Mouse (Mus musculus) ovary, postnatal 14 days (tissue): ENCODE data around the gene Dcbld1.
"Not testable (repeated sequence)": the region's sequence is repeated elsewhere in the genome, so short reads cannot be mapped to it uniquely, and the experiment has no call there.

Experiments
- DNase-seq: peaks from one replicate; pipeline ENCODE4 v3.0.0; 2022; ENCODE audit warnings: low spot score

Gene Dcbld1

GRCm38 (mm10) chr10:52260209-52260608 is 26.8 kb downstream of the Dcbld1 start:
- no peak for DNase-seq

GRCm38 (mm10) chr10:52264162-52264561 is 30.7 kb downstream of the Dcbld1 start:
- DNase-seq = no peak

- no peak for DNase-seq
Measured at GRCm38 (mm10) chr10:52268879-52269278, 35.5 kb downstream of the Dcbld1 start.

GRCm38 (mm10) chr10:52271385-52271784 is 38.0 kb downstream of the Dcbld1 start:
- no peak for DNase-seq

DNA sequence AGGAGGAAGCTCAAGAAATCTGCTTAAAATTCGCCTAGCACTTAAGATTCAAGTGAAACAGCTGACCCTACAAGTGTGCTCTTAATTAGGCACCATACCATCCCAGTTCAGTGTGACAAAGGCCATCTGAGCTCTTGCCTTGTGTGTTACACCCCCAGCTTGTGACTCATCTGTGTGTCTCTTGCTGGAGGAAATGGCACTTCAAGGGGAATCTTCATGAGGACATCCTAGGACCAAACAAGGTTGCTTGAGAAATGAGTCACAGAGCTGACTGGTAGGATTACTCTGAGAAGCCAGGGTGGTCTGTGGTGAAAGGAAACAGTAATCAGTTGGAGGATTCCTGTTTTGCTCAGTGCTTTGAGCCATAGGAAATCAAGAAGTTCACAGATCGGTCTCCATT is 39.6 kb downstream of the Dcbld1 start:
- DNase-seq = no peak

DNA sequence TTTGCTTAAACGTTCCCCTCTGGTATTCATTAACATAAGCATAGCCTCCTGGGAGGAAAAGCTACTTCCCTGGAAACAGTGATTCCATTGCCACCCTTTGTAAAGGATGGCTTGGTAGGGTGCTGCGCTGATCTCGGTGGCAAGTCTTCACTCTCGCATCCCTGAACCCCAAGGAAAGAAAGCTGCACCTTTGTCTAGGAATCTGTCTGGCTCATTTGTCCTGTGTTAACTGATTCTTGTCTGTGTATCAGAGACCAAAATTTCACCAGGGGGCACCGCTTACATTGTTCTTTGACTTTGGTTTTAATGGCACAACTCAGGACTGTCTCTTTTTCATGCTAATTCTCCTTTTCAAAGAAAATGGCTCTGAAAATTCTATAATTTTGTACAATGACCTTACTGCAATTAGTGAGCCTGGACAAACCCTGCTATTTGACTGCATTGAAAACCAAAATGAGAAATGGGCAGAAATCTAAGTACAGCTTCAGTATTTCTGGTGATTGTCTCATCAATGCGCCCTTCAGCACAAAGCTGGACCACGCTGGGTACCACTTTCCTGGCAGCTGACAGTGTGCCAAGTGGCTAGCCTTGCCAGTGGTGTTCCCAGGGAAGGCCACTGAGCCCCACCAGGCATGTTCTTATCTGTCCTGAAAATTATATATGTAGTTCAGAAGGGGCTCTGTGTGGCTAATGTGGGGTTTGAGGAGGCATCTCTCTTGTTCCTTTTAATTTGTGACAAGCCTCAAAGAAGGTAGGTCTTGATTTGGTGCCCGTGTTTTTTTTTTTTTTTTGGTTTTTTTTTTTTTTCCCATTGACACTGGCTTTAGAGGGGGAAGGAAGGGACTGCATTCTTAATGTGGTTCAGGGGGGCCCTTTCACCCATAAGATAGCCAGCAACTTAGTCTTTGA is 40.8 kb downstream of the Dcbld1 start:
- DNase-seq = no peak

DNA sequence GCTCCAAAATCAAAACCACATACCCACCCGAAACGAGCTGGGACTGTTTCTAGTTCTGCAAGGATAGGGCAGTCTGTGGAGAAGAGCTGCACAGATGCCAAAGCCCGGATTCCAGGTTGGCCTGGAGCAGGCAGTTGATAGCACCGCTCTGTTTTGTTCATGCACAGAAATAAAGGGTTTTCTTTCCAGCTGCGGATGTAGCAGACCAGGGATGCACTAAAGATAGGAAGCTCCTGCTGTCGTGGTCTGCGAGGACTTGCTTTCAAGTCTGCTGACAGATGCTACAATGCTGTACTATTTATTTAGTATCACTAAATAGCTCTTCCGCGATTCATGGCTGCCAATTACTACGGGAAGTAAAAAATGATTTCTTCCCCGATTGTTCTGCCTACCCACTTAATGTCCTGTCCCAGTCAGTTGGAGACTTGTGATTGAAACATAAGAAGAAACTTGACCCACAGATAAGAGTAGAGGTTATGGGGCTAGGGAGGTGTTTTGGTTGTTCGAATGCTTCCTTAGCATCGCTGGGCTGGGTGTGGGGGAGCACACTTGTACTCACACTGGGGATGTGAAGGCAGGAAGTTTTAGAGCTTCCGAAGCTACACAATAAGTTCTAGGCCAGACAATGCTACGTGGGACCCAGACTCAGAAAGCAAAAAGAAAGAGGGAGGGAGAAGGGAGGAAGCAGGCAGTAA is 41.6 kb downstream of the Dcbld1 start:
- no peak for DNase-seq

DNA sequence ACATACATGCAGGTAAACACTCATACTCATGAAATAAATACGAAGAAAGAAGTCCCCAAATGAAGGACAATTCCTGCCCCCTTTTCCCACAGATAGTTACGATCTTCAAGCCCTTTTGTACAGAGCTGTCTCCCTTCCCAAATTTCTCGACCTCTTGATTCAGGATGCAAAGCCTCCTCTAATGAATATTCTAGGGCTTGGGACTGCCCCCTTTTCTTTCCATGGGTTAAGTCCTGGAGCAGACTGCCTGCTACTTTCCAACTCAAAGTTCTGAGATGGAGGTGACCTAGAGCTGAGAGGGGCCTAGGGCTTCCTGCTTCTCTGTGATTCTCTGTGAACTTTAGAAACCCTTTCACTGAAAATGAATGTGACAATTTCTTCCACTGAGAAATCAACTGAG is 43.2 kb downstream of the Dcbld1 start:
- no peak for DNase-seq

GRCm38 (mm10) chr10:52277564-52277963 is 44.1 kb downstream of the Dcbld1 start:
- not testable (repeated sequence) for DNase-seq

DNA sequence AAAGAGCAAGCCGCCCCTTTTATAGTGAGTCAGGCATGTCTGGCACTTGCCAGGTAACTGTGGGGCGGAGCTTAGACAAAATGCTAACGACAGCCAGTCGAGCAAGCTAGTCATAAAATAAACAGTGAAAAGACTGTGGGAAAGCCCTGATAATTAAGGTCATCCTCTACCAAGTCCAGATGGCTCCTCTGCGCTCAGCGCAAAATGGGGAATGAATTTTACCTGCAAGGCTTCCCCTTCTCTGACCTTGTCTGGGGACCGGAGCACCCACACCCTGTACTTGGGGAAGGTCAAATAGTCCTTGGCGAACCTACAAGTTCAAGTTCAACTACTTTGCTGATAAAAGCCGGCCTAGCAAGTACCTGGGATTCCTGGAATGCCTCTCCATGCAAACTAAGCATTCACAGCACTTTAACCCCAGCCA is 44.6 kb downstream of the Dcbld1 start:
- DNase-seq = peak; percentile 5

DNA sequence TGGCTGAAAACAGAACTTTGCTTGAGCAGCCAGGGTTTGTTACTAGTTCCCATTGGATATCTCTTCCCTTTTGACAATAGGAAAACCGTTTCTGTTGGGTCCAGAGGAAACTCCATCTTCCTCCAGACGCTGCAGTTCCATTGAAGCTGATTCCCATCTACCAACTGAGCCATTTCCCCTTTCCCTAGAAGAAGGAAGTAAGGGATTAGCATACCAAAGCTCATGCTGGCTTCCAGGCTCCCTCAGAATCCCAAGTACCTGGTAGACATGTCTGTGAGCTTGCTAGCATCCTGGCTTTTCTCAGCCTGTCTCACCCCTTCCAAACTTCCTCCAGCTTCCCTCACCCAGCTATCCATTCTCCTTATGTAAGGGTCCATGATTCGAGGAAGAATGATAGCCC is 45.4 kb downstream of the Dcbld1 start:
- no peak for DNase-seq

GRCm38 (mm10) chr10:52279876-52280275 is 46.5 kb downstream of the Dcbld1 start:
- no peak for DNase-seq

DNA sequence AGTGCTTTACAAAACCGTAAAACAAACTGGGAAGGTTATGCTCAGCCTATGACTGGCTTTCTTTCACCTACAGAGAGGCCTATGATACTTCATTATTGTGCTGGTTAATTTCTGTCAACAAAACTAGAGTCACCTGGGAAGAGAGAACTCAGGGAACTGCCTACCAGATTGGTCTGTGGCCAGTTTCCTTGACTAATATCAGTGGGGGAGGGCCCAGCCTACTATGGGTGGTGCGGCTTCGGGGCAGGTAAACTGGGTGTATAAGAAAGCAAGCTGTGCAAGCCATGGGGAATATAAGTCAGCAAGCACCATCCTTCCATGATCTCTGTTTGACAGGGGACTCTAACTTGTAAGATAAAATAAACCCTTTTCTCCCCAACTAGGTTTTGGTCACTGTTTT is 47.2 kb downstream of the Dcbld1 start:
- no peak for DNase-seq

- no peak for DNase-seq
Measured at GRCm38 (mm10) chr10:52281337-52281736, 47.9 kb downstream of the Dcbld1 start.

DNA sequence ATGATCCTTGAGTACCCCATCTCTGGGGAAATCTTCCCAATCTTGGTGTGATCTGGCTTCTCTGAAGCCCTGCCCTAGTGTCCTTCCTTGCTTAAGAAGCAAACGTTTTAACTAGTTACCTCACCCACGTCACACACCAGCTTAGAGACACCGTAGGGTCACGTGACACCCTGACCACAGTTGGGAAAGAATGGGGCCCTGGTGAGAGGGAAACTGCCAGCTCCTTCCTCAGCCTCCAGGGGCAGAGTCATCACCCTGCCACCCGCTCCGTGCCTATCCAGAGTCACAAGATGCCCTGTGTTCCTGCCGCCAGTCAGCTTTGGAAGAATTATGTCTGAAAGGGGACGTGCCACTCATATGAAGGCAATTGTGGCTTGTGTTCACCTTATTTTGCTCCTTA is 51.2 kb downstream of the Dcbld1 start:
- no peak for DNase-seq

DNA sequence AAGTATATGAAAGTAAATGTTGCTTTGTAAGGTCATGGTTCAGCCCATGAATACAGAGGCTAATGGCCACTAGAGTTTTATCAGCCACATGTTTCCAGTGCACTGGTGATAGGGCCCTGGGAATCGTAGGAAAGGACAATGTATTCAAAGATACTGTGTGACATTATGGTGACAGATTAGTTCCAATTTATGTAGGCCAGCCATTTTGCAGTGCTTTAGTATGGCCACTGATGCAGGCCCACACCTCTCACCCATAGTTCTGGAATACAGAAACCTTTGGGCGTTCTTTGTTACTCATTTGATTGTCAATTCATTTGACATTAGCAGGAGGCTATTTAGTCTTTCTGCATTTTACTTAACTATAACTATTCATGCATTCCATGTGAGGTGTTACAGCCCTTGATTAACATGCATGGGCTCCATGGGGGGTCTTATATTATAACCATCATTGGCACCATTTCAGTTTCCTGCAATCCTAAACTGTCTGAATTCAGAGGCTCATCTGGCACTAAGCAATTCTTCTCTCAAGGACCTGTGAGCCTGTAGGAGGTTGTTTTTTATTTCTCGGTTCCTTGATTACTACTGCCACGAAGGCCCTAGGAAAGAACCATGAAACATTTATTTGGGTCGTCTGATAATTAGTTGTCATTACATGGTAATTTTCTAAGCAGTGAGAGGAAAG is 54.6 kb downstream of the Dcbld1 start:
- DNase-seq = no peak

- no peak for DNase-seq
Measured at GRCm38 (mm10) chr10:52289261-52289660, 55.8 kb downstream of the Dcbld1 start.

GRCm38 (mm10) chr10:52292391-52292790 is 59.0 kb downstream of the Dcbld1 start:
- not testable (repeated sequence) for DNase-seq

DNA sequence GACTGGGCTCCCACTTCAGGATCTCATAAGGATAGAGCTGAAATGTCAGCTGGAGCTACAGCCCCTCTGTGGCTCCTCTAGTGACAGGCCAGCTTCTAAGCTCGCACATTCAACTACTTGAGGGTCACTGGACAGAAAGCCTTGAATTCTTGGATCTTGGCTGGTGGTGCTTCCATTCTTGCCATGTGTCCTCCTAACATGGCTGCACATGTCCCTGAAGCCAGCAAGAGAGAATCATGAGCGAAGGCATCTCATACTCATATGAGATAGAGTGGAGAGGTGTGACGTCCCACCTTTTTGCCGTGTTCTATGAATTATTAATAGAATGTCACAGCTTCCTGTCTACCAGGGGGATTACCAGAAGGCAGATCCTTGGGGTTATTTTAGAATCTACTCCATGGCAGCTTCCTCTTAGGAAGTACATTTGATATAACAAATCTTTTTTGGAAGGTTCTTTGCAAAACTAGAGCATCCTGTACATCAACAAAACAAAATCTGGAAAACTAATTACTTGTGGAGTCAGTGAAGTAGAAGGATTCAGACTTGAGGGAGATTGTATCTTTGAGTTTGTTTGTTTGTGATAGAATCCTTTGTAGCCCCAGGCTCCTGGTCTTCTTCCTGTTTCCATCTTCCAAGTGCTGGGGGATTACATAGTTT is 60.6 kb downstream of the Dcbld1 start:
- no peak for DNase-seq

DNA sequence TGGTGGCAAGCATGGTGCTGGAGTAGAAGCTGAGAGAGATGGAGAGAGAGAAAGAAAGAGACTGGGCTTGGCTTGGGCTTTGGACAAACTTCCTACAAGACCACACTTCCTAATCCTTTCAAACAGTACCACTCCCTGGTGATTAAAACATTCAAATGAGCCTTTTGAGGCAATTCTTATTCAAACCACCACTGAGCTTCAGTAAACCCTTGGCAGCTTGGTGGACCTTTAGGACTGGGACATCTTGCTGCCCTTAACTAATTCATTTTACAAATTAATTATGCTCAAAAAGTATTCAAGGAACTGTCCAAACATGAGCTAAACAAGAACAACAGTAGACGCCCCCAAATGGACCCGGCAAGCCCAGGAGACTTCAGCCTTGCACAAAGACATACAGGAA is 62.5 kb downstream of the Dcbld1 start:
- no peak for DNase-seq

DNA sequence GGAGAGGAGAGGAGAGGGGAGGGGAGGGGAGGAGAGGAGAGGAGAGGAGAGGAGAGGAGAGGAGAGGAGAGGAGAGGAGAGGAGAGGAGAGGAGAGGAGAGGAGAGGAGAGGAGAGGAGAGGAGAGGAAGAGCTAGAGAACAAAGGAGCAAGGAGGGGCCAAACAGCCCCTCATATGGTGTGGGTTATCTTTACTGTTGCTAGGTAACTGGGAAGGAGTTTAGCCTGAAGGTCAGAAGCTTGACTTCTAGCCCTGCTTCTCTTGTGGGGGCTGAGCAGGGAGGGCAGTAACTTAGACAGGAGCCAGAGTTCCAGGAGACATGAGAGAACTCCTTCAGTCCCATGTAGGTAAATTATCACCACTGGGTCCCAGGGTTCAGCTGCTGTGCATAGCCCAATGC is 65.1 kb downstream of the Dcbld1 start:
- DNase-seq = not testable (repeated sequence)

GRCm38 (mm10) chr10:52301766-52302165 is 68.3 kb downstream of the Dcbld1 start:
- no peak for DNase-seq
